Mouse (Mus musculus) heart, embryonic 16.5 days (tissue): Measurements from ENCODE around the gene Ofcc1. TPM values are rescaled to one million over a fixed set of nuclear protein-coding genes. Genes with fewer than 3 reads are reported as not detected.

Experiments
- ATAC-seq: fragments of 200-750 bp; cut with Nextera tagmentation; replicated peaks from 2 replicates; pipeline ENCODE4 v1.8.0; 2017; ENCODE audit warnings: moderate number of reproducible peaks; ENCODE audit not compliant: insufficient read depth, low FRiP score; ENCODE audit errors: extremely low read depth
- H3K27ac ChIP-seq: fragments of 300-500 bp; sonication (generic); 2 replicates; pipeline ENCODE4 v1.5.1; 2014; ENCODE audit warnings: mild to moderate bottlenecking, low read length, control low read depth, moderate library complexity
- H3K27me3 ChIP-seq: fragments of 300-500 bp; sonication (generic); 2 replicates; pipeline ENCODE4 v1.6.1; 2014; ENCODE audit warnings: low read length, mixed read lengths; ENCODE audit not compliant: control insufficient read depth, insufficient read depth
- H3K36me3 ChIP-seq: fragments of 300-500 bp; sonication (generic); 2 replicates; pipeline ENCODE4 v1.6.1; 2014; ENCODE audit not compliant: control insufficient read depth, insufficient read depth
- H3K4me1 ChIP-seq: fragments of 300-500 bp; sonication (generic); 2 replicates; pipeline ENCODE4 v1.6.1; 2014; ENCODE audit warnings: low read length, mixed read lengths; ENCODE audit not compliant: control insufficient read depth, insufficient read depth
- H3K4me2 ChIP-seq: fragments of 300-500 bp; sonication (generic); 2 replicates; pipeline ENCODE4 v1.6.1; 2014; ENCODE audit warnings: low read depth, mild to moderate bottlenecking, control low read depth, low read length
- H3K4me3 ChIP-seq: fragments of 300-500 bp; sonication (generic); 2 replicates; pipeline ENCODE4 v1.5.1; 2014; ENCODE audit warnings: mild to moderate bottlenecking, control low read depth, low read length
- H3K9ac ChIP-seq: fragments of 300-500 bp; sonication (generic); 2 replicates; pipeline ENCODE4 v1.6.1; 2014; ENCODE audit warnings: low read length, control low read depth
- H3K9me3 ChIP-seq: fragments of 300-500 bp; sonication (generic); replicated peaks from 2 replicates; pipeline ENCODE4 v1.6.1; 2016; ENCODE audit warnings: low read length; ENCODE audit not compliant: control insufficient read depth
- WGBS: fragments of 180-500 bp; shearing (Covaris S2); extraction: QIAGEN DNeasy Blood & Tissue Kit; methylation state at CpG from one replicate; pipeline ENCODE4 v1.1.7; 2014; 5-methylcytosine and 5-hydroxymethylcytosine counted together
- polyA plus RNA-seq: library from polyadenylated mRNA; unstranded; fragments of >200 nt; fragmentation: Nextera tagmentation; extraction: Ambion mirVana; gene quantifications from 2 replicates; pipeline ENCODE4 v1.2.1, GENCODE M21; 2015

The Ofcc1 gene
- polyA plus RNA-seq, 1 experiment from 2014 or later = not detected

DNA sequence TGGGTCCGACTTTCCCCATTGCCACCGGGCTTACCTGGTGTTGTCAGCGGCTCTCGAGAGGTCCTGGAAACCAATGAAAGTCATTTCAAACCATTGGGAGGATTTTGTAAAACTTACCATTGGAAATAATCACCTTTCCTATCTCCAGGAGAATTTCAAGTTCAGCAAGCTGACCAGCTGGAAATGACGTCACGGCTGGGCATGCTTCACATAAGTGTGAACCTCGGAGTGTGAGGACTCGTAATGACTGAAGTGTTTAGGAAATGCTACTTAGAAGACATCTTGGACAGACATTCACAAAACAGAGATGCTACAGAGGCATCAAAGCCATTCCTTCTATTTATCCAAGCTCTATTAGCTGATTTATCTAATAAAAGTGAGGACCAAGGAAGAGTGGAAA lies 361.0 kb downstream of the Ofcc1 start:
- Histone ChIP-seq H3K27me3 (no peaks in the 10 kb centered on the region), H3K4me1 (no peaks in the 10 kb centered on the region), H3K4me2 (no peak overlapping the region), H3K4me3 (no peak overlapping the region), H3K36me3 (no peaks in the 10 kb centered on the region), H3K27ac (no peak overlapping the region), H3K9ac (no peak overlapping the region), H3K9me3 (no peaks in the 10 kb centered on the region)
- 75% methylated on average over 8 of the region's 8 CpGs for WGBS
- no peak for ATAC-seq

DNA sequence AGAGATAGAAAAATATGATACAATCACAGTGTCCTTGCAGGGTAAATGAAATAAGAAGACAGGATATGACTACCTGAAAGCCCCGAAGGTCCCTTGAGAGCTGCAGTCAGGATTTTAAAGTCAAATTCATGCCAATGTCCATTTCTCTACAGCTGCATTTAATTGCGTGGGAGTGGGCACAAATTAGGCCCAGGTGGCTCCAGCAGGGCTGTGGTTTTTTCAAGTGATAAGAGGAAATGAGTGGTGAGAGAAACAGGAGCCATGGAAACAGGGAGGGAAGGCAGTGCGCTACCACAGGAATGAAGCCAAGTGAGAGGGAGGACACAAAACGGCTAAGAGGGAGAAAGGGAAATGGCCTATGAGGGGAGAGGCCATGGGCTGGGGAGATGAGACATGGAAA lies 363.3 kb downstream of the Ofcc1 start:
- WGBS = 69% methylated on average over 4 of the region's 4 CpGs
- no peaks in the 10 kb centered on the region for H3K36me3 ChIP-seq
- no peak for ATAC-seq
- H3K9me3 ChIP-seq = no peaks in the 10 kb centered on the region
- no peaks in the 10 kb centered on the region for H3K27me3 ChIP-seq
- no peak overlapping the region for H3K4me3 ChIP-seq
- H3K27ac ChIP-seq = no peak overlapping the region
- no peaks in the 10 kb centered on the region for H3K4me1 ChIP-seq
- no peak overlapping the region for H3K9ac ChIP-seq
- no peak overlapping the region for H3K4me2 ChIP-seq

GRCm38 (mm10) chr13:39979294-39980061 lies 381.8 kb downstream of the Ofcc1 start:
- ATAC-seq = no peak
- Histone ChIP-seq H3K4me2 (no peak overlapping the region), H3K4me3 (no peak overlapping the region), H3K27ac (no peak overlapping the region), H3K27me3 (no peaks in the 10 kb centered on the region), H3K36me3 (no peaks in the 10 kb centered on the region), H3K9me3 (no peaks in the 10 kb centered on the region), H3K9ac (no peak overlapping the region), H3K4me1 (no peaks in the 10 kb centered on the region)
- 78% methylated on average over 18 of the region's 18 CpGs for WGBS

GRCm38 (mm10) chr13:39968349-39969016 lies 392.8 kb downstream of the Ofcc1 start:
- ATAC-seq = no peak
- H3K27me3 ChIP-seq = no peaks in the 10 kb centered on the region
- peaks cover 5% of the 10 kb centered on the region; the same call in 1 of the 2 replicates for H3K9me3 ChIP-seq
- H3K4me1 ChIP-seq = no peaks in the 10 kb centered on the region
- no peak overlapping the region for H3K9ac ChIP-seq
- no peak overlapping the region for H3K4me2 ChIP-seq
- no peaks in the 10 kb centered on the region for H3K36me3 ChIP-seq
- H3K27ac ChIP-seq = no peak overlapping the region
- no peak overlapping the region for H3K4me3 ChIP-seq
- 77% methylated on average over 8 of the region's 8 CpGs for WGBS

- H3K9me3 ChIP-seq = no peaks in the 10 kb centered on the region
- no peaks in the 10 kb centered on the region for H3K4me1 ChIP-seq
- ATAC-seq = no peak
- 62% methylated on average over 3 of the region's 3 CpGs for WGBS
- H3K27me3 ChIP-seq = no peaks in the 10 kb centered on the region
- no peak overlapping the region for H3K4me3 ChIP-seq
- no peak overlapping the region for H3K27ac ChIP-seq
- H3K4me2 ChIP-seq = no peak overlapping the region
- H3K36me3 ChIP-seq = no peaks in the 10 kb centered on the region
- no peak overlapping the region for H3K9ac ChIP-seq
Observed at GRCm38 (mm10) chr13:39957226-39957625, 404.0 kb downstream of the Ofcc1 start.

- H3K4me3 ChIP-seq = no peak overlapping the region
- 83% methylated on average over 5 of the region's 5 CpGs for WGBS
Observed at GRCm38 (mm10) chr13:39956017-39956416, 405.2 kb downstream of the Ofcc1 start.

More at GRCm38 (mm10) chr13:39956017-39956416, 405.2 kb downstream of the Ofcc1 start:
- ATAC-seq = no peak
- Histone ChIP-seq H3K9me3 (no peaks in the 10 kb centered on the region), H3K4me1 (no peaks in the 10 kb centered on the region), H3K27ac (no peak overlapping the region), H3K9ac (no peak overlapping the region), H3K36me3 (no peaks in the 10 kb centered on the region), H3K27me3 (no peaks in the 10 kb centered on the region), H3K4me2 (no peak overlapping the region)
